In genomic region chrX:48518808-48519548, GRCm38 (mm10) we compare ENCODE assay signal across 8 mouse cellular contexts. TPM values are rescaled to one million over a fixed set of nuclear protein-coding genes. Genes with fewer than 3 reads are reported as not detected.
DNase-seq lines count a peak whose midpoint lies in the region; ATAC-seq and TF ChIP-seq lines count a peak whose summit lies in the region.

Gene Rab33a (plus strand): TSS chrX:48519285.

- H3K9ac ChIP-seq in lung, embryonic 14.5 days: peak within 1 kb of the TSS; percentile 50
- H3K9ac ChIP-seq in midbrain, embryonic 13.5 days (replicated peaks): peak within 1 kb of the TSS; percentile 78

- TF ChIP-seq CTCF in lung, embryonic 14.5 days (IDR thresholded peaks at IDR 0.05; ENCODE audit: low read depth): no peak

- DNase-seq in lung, embryonic 14.5 days: peak; percentile 23
- DNase-seq in lung, postnatal 25 days (ENCODE audit: low spot score): no peak
- peak; percentile 73 for DNase-seq in cerebellum, adult 9-11 months
- peak; percentile 44 to 50 for DNase-seq in frontal cortex, postnatal 36 days (ENCODE audit: low spot score in 2 of 2)
- peak; percentile 55 for DNase-seq in left cerebral cortex, adult 11 months (ENCODE audit: low spot score)
- DNase-seq in testis, postnatal 10 days (ENCODE audit: low spot score): peak; percentile 40
- DNase-seq in urinary bladder, postnatal 25 days (ENCODE audit: low spot score): no peak

- H3K4me1 ChIP-seq in lung, embryonic 14.5 days (ENCODE audit: insufficient read depth): no peaks in the 10 kb centered on the region
- H3K4me1 ChIP-seq in midbrain, embryonic 13.5 days (replicated peaks): peaks cover 26% of the 10 kb centered on the region

- no peak within 1 kb of the TSS for H3K27ac ChIP-seq in lung, embryonic 14.5 days (ENCODE audit: low read depth)
- peak within 1 kb of the TSS; percentile 94 for H3K27ac ChIP-seq in midbrain, embryonic 13.5 days

- peak within 1 kb of the TSS; percentile 43 for H3K4me3 ChIP-seq in lung, embryonic 14.5 days (ENCODE audit: low read depth, low read length)
- H3K4me3 ChIP-seq in midbrain, embryonic 13.5 days (replicated peaks): peak within 1 kb of the TSS; percentile 51

- no peaks in the 10 kb centered on the region for H3K36me3 ChIP-seq in lung, embryonic 14.5 days (ENCODE audit: insufficient read depth)
- H3K36me3 ChIP-seq in midbrain, embryonic 13.5 days: no peaks in the 10 kb centered on the region

- H3K27me3 ChIP-seq in lung, embryonic 14.5 days (ENCODE audit: insufficient read depth, low read length): no peaks in the 10 kb centered on the region
- H3K27me3 ChIP-seq in midbrain, embryonic 13.5 days: no peaks in the 10 kb centered on the region

- no peaks in the 10 kb centered on the region for H3K9me3 ChIP-seq in lung, embryonic 14.5 days (ENCODE audit: low read depth, low read length)
- no peaks in the 10 kb centered on the region for H3K9me3 ChIP-seq in midbrain, embryonic 13.5 days

- ATAC-seq in lung, embryonic 14.5 days (ENCODE audit: insufficient read depth): peak; percentile 76
- ATAC-seq in midbrain, embryonic 13.5 days: peak; percentile 82

- WGBS in lung, embryonic 14.5 days: 15% methylated on average over 33 of the region's 33 CpGs
- 34% methylated on average over 33 of the region's 33 CpGs for WGBS in midbrain, embryonic 13.5 days

- H3K4me2 ChIP-seq in lung, embryonic 14.5 days: peak within 1 kb of the TSS; percentile 75
- peak within 1 kb of the TSS; percentile 72 for H3K4me2 ChIP-seq in midbrain, embryonic 13.5 days (replicated peaks)

RNA-seq across cellular contexts. Expression of gene Rab33a, which starts in this region (rescaled TPM):
- polyA plus RNA-seq in lung, embryonic 14.5 days (2014; fragmentation: Nextera tagmentation; extraction: Ambion mirVana): 1.7 and 1.9 TPM in 2 replicates
- polyA plus RNA-seq in midbrain, embryonic 13.5 days (2015; fragmentation: Nextera tagmentation; extraction: Ambion mirVana): 74.5 and 83.7 TPM in 2 replicates

Comparison
In these comparisons a context has a peak if more than half of its experiments do, and no peak if none do; other contexts are left out.
1. RNA of gene Rab33a (polyA plus RNA-seq): 74.5 to 83.7 TPM in midbrain, embryonic 13.5 days; 1.7 to 1.9 TPM in lung, embryonic 14.5 days; every median in the first group is over 10 times any median in the second.
2. DNase-seq: peak in lung, embryonic 14.5 days (single experiment), cerebellum, adult 9-11 months (single experiment), frontal cortex, postnatal 36 days (2 of 2), left cerebral cortex, adult 11 months (single experiment) and testis, postnatal 10 days (single experiment); none in lung, postnatal 25 days (single experiment) and urinary bladder, postnatal 25 days (single experiment).